Mouse (Mus musculus) liver, adult 2 months (tissue): ENCODE data around the gene Cuta. TPM values are rescaled to one million over a fixed set of nuclear protein-coding genes. Genes with fewer than 3 reads are reported as not detected.
A peak's percentile ranks its signal among the peaks of the same experiment; 100 is the strongest.

ENCODE experiments used
- DNase-seq: peaks from one replicate; pipeline ENCODE4 v3.0.0-alpha.2; 2011; ENCODE audit warnings: low read depth, low spot score; ENCODE audit errors: extremely low read depth
- H3K27ac ChIP-seq: fragments of 200-500 bp; replicated peaks from 2 replicates; pipeline ENCODE4 v1.5.1; 2012; ENCODE audit warnings: low read depth, mild to moderate bottlenecking, control low read depth, inconsistent platforms, low read length; ENCODE audit not compliant: insufficient read depth
- H3K27me3 ChIP-seq: fragments of 200-500 bp; 2 replicates; pipeline ENCODE4 v1.6.1; 2012; ENCODE audit warnings: mild to moderate bottlenecking, moderate library complexity, low read length, inconsistent platforms; ENCODE audit not compliant: control insufficient read depth, insufficient read depth
- H3K36me3 ChIP-seq: fragments of 200-500 bp; 2 replicates; pipeline ENCODE4 v1.6.1; 2012; ENCODE audit warnings: low read length, inconsistent platforms; ENCODE audit not compliant: control insufficient read depth, insufficient read depth
- H3K4me1 ChIP-seq: fragments of 200-500 bp; 2 replicates; pipeline ENCODE4 v1.6.1; 2011; ENCODE audit warnings: low read length; ENCODE audit not compliant: control insufficient read depth, insufficient read depth
- H3K4me3 ChIP-seq: fragments of 200-500 bp; 2 replicates; pipeline ENCODE4 v1.5.1; 2011; ENCODE audit warnings: low read depth, mild to moderate bottlenecking, control low read depth, low read length, moderate library complexity; ENCODE audit not compliant: insufficient read depth
- H3K79me2 ChIP-seq: fragments of 200-500 bp; 2 replicates; pipeline ENCODE4 v1.6.1; 2012; ENCODE audit warnings: inconsistent platforms, mild to moderate bottlenecking, low read length, moderate library complexity; ENCODE audit not compliant: control insufficient read depth, insufficient read depth
- H3K9ac ChIP-seq: fragments of 200-500 bp; 2 replicates; pipeline ENCODE4 v1.6.1; 2012; ENCODE audit warnings: low read depth, mild to moderate bottlenecking, control low read depth, inconsistent platforms, low read length
- CTCF ChIP-seq: fragments of 200-500 bp; IDR thresholded peaks from 2 replicates; pipeline ENCODE4 v1.5.1; 2011; ENCODE audit warnings: low read depth, low read length, control low read depth
- POLR2A ChIP-seq: fragments of 200-500 bp; IDR thresholded peaks from 2 replicates; pipeline ENCODE4 v1.6.1; 2011; ENCODE audit warnings: low read length, control low read depth; ENCODE audit not compliant: insufficient read depth; ENCODE audit errors: extremely low read depth
- WGBS: fragments of 180-500 bp; shearing (Covaris S2); methylation state at CpG from one replicate; pipeline ENCODE4 v1.1.7; 2018; 5-methylcytosine and 5-hydroxymethylcytosine counted together
- polyA plus RNA-seq: library from polyadenylated mRNA; depleted of rRNA; stranded (reverse); fragments of >200 nt; gene quantifications from 2 replicates; pipeline ENCODE4 v1.2.3, GENCODE M21; 2012; rRNA removed
- total RNA-seq: library from RNA; depleted of rRNA; stranded (reverse); fragments of >200 nt; gene quantifications from 2 replicates; pipeline ENCODE4 v1.2.3, GENCODE M21; 2014; rRNA removed

Gene Cuta
- total and polyA plus RNA-seq, 2 experiments: 21.4 to 129 TPM

DNA sequence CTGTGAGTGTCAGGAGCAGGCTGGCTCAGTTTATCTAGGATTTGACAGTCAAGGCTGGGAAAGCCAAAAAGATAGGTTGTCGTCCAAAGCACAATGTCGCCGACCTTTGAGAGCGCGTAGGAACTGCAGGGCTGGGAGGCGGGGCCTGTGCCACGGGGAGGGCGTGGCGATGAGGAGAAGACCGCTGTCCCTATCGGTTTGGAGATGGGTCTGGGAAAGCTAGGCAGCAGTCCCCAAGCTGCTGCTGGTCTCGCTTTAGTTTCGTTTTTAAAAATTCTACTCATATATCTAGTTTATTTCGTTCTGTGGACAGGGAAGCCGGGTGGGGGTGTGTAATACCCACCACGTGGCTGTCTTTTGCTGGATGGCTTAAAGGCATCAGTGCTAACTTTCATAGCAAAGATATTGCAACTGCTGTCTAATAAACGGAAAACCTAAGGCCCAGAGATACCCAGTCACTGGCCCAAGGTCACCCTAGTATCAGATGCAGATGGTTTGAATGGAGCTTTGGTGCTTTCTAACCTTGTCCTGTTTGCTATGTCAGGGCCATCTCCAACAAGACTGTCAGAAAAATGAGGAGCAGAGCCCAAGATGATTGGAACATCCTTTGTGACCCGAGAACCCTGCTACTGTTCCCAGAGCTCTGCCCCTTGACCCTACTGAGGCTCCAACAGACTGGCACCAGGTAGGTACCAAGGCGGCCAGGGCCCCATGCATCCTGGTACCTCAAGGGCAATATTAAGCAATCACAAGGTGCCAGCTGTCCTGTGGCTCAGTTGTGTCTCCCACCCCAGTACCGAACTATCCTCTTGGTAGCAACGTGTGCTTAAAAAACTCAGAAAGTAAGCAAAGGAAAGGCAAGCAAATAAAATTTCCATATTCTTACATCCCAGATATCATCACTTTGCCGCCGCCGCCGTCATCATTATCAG, 54.1 kb downstream of the Cuta start:
- DNase-seq: peak; percentile 86
- TF ChIP-seq POLR2A (no peak), CTCF (peak; percentile 69)
- Histone ChIP-seq H3K9ac (no peak overlapping the region), H3K79me2 (no peaks in the 10 kb centered on the region), H3K36me3 (no peaks in the 10 kb centered on the region), H3K27ac (no peak overlapping the region), H3K4me1 (peaks cover 6% of the 10 kb centered on the region), H3K4me3 (peak overlapping the region; percentile 7; the same call in 1 of the 2 replicates), H3K27me3 (no peaks in the 10 kb centered on the region)
- 17% methylated on average over 25 of the region's 25 CpGs for WGBS

Other genes with a start within 250 kb of the Cuta start
- gene Crebrf, start 223.9 kb downstream of the Cuta start, total RNA-seq: 28.2 and 37.0 TPM in 2 replicates
- 1.4 and 1.5 TPM in 2 replicates for gene Crebrf, start 223.9 kb downstream of the Cuta start, polyA plus RNA-seq
- gene Bnip1, start 158.5 kb downstream of the Cuta start, total RNA-seq: 22.8 and 25.2 TPM in 2 replicates
- 17.5 and 18.4 TPM in 2 replicates for gene Bnip1, start 158.5 kb downstream of the Cuta start, polyA plus RNA-seq
- not detected in 2 replicates for gene Nkx2-5, start 94.6 kb downstream of the Cuta start, total RNA-seq
- gene Nkx2-5, start 94.6 kb downstream of the Cuta start, polyA plus RNA-seq: not detected in 2 replicates
- gene Kifc5b, start 22.5 kb downstream of the Cuta start, total RNA-seq: 0.47 and 0.55 TPM in 2 replicates
- 0.45 and 0.50 TPM in 2 replicates for gene Kifc5b, start 22.5 kb downstream of the Cuta start, polyA plus RNA-seq
- gene Phf1, start 6.5 kb downstream of the Cuta start, total RNA-seq: 4.2 and 5.6 TPM in 2 replicates
- 22.0 and 35.0 TPM in 2 replicates for gene Phf1, start 6.5 kb downstream of the Cuta start, polyA plus RNA-seq
- gene Syngap1, start 1.7 kb upstream of the Cuta start, total RNA-seq: 0.92 and 0.94 TPM in 2 replicates
- gene Syngap1, start 1.7 kb upstream of the Cuta start, polyA plus RNA-seq: 1.3 and 2.3 TPM in 2 replicates
- gene Zbtb9, start 33.6 kb upstream of the Cuta start, total RNA-seq: 3.3 and 4.1 TPM in 2 replicates
- 3.6 and 4.6 TPM in 2 replicates for gene Zbtb9, start 33.6 kb upstream of the Cuta start, polyA plus RNA-seq
- 5.1 and 5.6 TPM in 2 replicates for gene Bak1, start 89.4 kb upstream of the Cuta start, total RNA-seq
- 21.6 and 23.1 TPM in 2 replicates for gene Bak1, start 89.4 kb upstream of the Cuta start, polyA plus RNA-seq
- 1.1 and 1.5 TPM in 2 replicates for gene Itpr3, start 117.7 kb upstream of the Cuta start, total RNA-seq
- gene Itpr3, start 117.7 kb upstream of the Cuta start, polyA plus RNA-seq: 0.76 and 1.0 TPM in 2 replicates
- gene Uqcc2, start 194.3 kb upstream of the Cuta start, total RNA-seq: 115 and 135 TPM in 2 replicates
- 78.9 and 101 TPM in 2 replicates for gene Uqcc2, start 194.3 kb upstream of the Cuta start, polyA plus RNA-seq
- 0.13 TPM in 1 of 2 replicates, not detected in the other for gene Ip6k3, start 228.2 kb upstream of the Cuta start, total RNA-seq
- not detected in 2 replicates for gene Ip6k3, start 228.2 kb upstream of the Cuta start, polyA plus RNA-seq